Mouse (Mus musculus): ENCODE measurements around the gene Mill2. TPM values are rescaled to one million over a fixed set of nuclear protein-coding genes. Genes with fewer than 3 reads are reported as not detected.

Mill2 gene
- total and polyA plus RNA-seq, 3 experiments: not detected

GRCm38 (mm10) chr7:18799129-18799528, 40.6 kb upstream of the Mill2 start:
- peak; percentile 63 to 74 for TF ChIP-seq CTCF (conservative IDR thresholded peaks at IDR 0.05 in 1 of 2, IDR thresholded peaks at IDR 0.05 in 1 of 2; ENCODE audit: low read depth in 2 of 2, low read length in 2 of 2)
- TF ChIP-seq RAD21 (IDR thresholded peaks at IDR 0.05; ENCODE audit: low read depth, low read length): peak; percentile 32
- TF ChIP-seq SMC3 (IDR thresholded peaks at IDR 0.05; ENCODE audit: low read depth, low read length): peak; percentile 41
- no peak for TF ChIP-seq CHD2 (IDR thresholded peaks at IDR 0.05; ENCODE audit: low read length)
- DNase-seq (ENCODE audit: extremely low read depth): peak; percentile 35
- Histone ChIP-seq H3K27me3 (replicated peaks) (peaks cover 61% of the 10 kb centered on the region), H3K79me2 (replicated peaks; ENCODE audit: control insufficient read depth, extremely low read depth, insufficient read depth, poor library complexity, severe bottlenecking) (no peaks in the 10 kb centered on the region), H3K9me3 (replicated peaks; ENCODE audit: low read length) (no peaks in the 10 kb centered on the region), H3K4me3 (replicated peaks in 1 of 3; ENCODE audit: low read depth in 2 of 3, low read length in 2 of 3, poor library complexity in 1 of 3) (no peak overlapping the region), H3K9ac (ENCODE audit: insufficient read depth, low read depth) (no peak overlapping the region), H3K36me3 (replicated peaks in 1 of 2; ENCODE audit: control insufficient read depth in 1 of 2, insufficient read depth in 1 of 2, low read length in 1 of 2) (no peaks in the 10 kb centered on the region), H3K27ac (ENCODE audit: insufficient read depth, low read depth) (no peak overlapping the region), H3K4me1 (ENCODE audit: control insufficient read depth in 1 of 2, insufficient read depth in 2 of 2) (no peaks in the 10 kb centered on the region), H3K4me2 (ENCODE audit: insufficient read depth, low read depth, poor library complexity, severe bottlenecking) (no peak overlapping the region)
- in situ Hi-C loops (cut with MboI; ENCODE audit: low pct_ligation_motif_present, low pct_unique_long_range_greater_than_20kb, low sequenced_read_pairs): no loop called here
- dilution Hi-C loops (cut with MboI; ENCODE audit: extremely low pct_ligation_motif_present, extremely low pct_unique_long_range_greater_than_20kb, low sequenced_read_pairs): no loop called here

- Histone ChIP-seq H3K9ac (ENCODE audit: insufficient read depth, low read depth) (no peak overlapping the region), H3K4me3 (replicated peaks in 1 of 3; ENCODE audit: low read depth in 2 of 3, low read length in 2 of 3, poor library complexity in 1 of 3) (no peak overlapping the region), H3K4me2 (ENCODE audit: insufficient read depth, low read depth, poor library complexity, severe bottlenecking) (no peak overlapping the region), H3K9me3 (replicated peaks; ENCODE audit: low read length) (no peaks in the 10 kb centered on the region), H3K79me2 (replicated peaks; ENCODE audit: control insufficient read depth, extremely low read depth, insufficient read depth, poor library complexity, severe bottlenecking) (no peaks in the 10 kb centered on the region), H3K4me1 (ENCODE audit: control insufficient read depth in 1 of 2, insufficient read depth in 2 of 2) (no peaks in the 10 kb centered on the region), H3K36me3 (replicated peaks in 1 of 2; ENCODE audit: control insufficient read depth in 1 of 2, insufficient read depth in 1 of 2, low read length in 1 of 2) (no peaks in the 10 kb centered on the region), H3K27ac (ENCODE audit: insufficient read depth, low read depth) (no peak overlapping the region), H3K27me3 (replicated peaks) (peaks cover 58% of the 10 kb centered on the region)
- in situ Hi-C loops (cut with MboI; ENCODE audit: low pct_ligation_motif_present, low pct_unique_long_range_greater_than_20kb, low sequenced_read_pairs) (no loop called here), dilution Hi-C loops (cut with MboI; ENCODE audit: extremely low pct_ligation_motif_present, extremely low pct_unique_long_range_greater_than_20kb, low sequenced_read_pairs) (no loop called here)
- no peak for DNase-seq (ENCODE audit: extremely low read depth)
- TF ChIP-seq KAT2A (IDR thresholded peaks at IDR 0.05; ENCODE audit: insufficient replicate concordance, low read length): no peak
- TF ChIP-seq POLR2AphosphoS2 (IDR thresholded peaks at IDR 0.05; ENCODE audit: low read depth, low read length): no peak
- no peak for TF ChIP-seq HCFC1 (IDR thresholded peaks at IDR 0.05; ENCODE audit: low read depth, low read length)
- TF ChIP-seq MYC (IDR thresholded peaks at IDR 0.05; ENCODE audit: low read depth, low read length): no peak
- no peak for TF ChIP-seq SMC3 (IDR thresholded peaks at IDR 0.05; ENCODE audit: low read depth, low read length)
- no peak for TF ChIP-seq EP300 (IDR thresholded peaks at IDR 0.05; ENCODE audit: low read length)
- TF ChIP-seq CTCF (conservative IDR thresholded peaks at IDR 0.05 in 1 of 2, IDR thresholded peaks at IDR 0.05 in 1 of 2; ENCODE audit: low read depth in 2 of 2, low read length in 2 of 2): no peak
- TF ChIP-seq SIN3A (IDR thresholded peaks at IDR 0.05; ENCODE audit: low read length): no peak
- TF ChIP-seq PAX5 (IDR thresholded peaks at IDR 0.05; ENCODE audit: low read length): no peak
These were observed 36.2 kb upstream of the Mill2 start for GRCm38 (mm10) chr7:18803526-18803925.

- in situ Hi-C loops (cut with MboI; ENCODE audit: low pct_ligation_motif_present, low pct_unique_long_range_greater_than_20kb, low sequenced_read_pairs): no loop called here
These were observed 21.5 kb upstream of the Mill2 start for GRCm38 (mm10) chr7:18818301-18818700.

More at GRCm38 (mm10) chr7:18818301-18818700, 21.5 kb upstream of the Mill2 start:
- Histone ChIP-seq H3K9ac (ENCODE audit: insufficient read depth, low read depth) (no peak overlapping the region), H3K27ac (ENCODE audit: insufficient read depth, low read depth) (no peak overlapping the region), H3K36me3 (replicated peaks in 1 of 2; ENCODE audit: control insufficient read depth in 1 of 2, insufficient read depth in 1 of 2, low read length in 1 of 2) (no peaks in the 10 kb centered on the region), H3K4me2 (ENCODE audit: insufficient read depth, low read depth, poor library complexity, severe bottlenecking) (no peak overlapping the region), H3K79me2 (replicated peaks; ENCODE audit: control insufficient read depth, extremely low read depth, insufficient read depth, poor library complexity, severe bottlenecking) (no peaks in the 10 kb centered on the region), H3K4me1 (ENCODE audit: control insufficient read depth in 1 of 2, insufficient read depth in 2 of 2) (no peaks in the 10 kb centered on the region; a peak in 1 of 4 replicates), H3K27me3 (replicated peaks) (peaks cover 52% of the 10 kb centered on the region), H3K9me3 (replicated peaks; ENCODE audit: low read length) (no peaks in the 10 kb centered on the region), H3K4me3 (replicated peaks in 1 of 3; ENCODE audit: low read depth in 2 of 3, low read length in 2 of 3, poor library complexity in 1 of 3) (no peak overlapping the region)
- dilution Hi-C loops (cut with MboI; ENCODE audit: extremely low pct_ligation_motif_present, extremely low pct_unique_long_range_greater_than_20kb, low sequenced_read_pairs): no loop called here
- DNase-seq (ENCODE audit: extremely low read depth): no peak
- TF ChIP-seq NRF1 (IDR thresholded peaks at IDR 0.05; ENCODE audit: low read depth, low read length): no peak
- no peak for TF ChIP-seq CHD1 (IDR thresholded peaks at IDR 0.05; ENCODE audit: low read depth, low read length)
- TF ChIP-seq MAX (IDR thresholded peaks at IDR 0.05; ENCODE audit: low read length): no peak
- TF ChIP-seq ZC3H11A (IDR thresholded peaks at IDR 0.05; ENCODE audit: low read depth, low read length): no peak
- no peak for TF ChIP-seq BHLHE40 (IDR thresholded peaks at IDR 0.05; ENCODE audit: low read depth, low read length)
- no peak for TF ChIP-seq ELF1 (IDR thresholded peaks at IDR 0.05; ENCODE audit: low read depth, low read length)
- TF ChIP-seq RCOR1 (conservative IDR thresholded peaks at IDR 0.05; ENCODE audit: low read depth, low read length): no peak
- TF ChIP-seq TCF12 (IDR thresholded peaks at IDR 0.05; ENCODE audit: low read depth, low read length): no peak
- TF ChIP-seq RAD21 (IDR thresholded peaks at IDR 0.05; ENCODE audit: low read depth, low read length): no peak
- no peak for TF ChIP-seq SMC3 (IDR thresholded peaks at IDR 0.05; ENCODE audit: low read depth, low read length)
- TF ChIP-seq JUND (conservative IDR thresholded peaks at IDR 0.05; ENCODE audit: low read depth, low read length): no peak
- TF ChIP-seq MEF2A (IDR thresholded peaks at IDR 0.05; ENCODE audit: borderline replicate concordance, low read depth, low read length): no peak
- no peak for TF ChIP-seq NELFE (IDR thresholded peaks at IDR 0.05; ENCODE audit: low read depth, low read length)
- no peak for TF ChIP-seq MAFK (IDR thresholded peaks at IDR 0.05; ENCODE audit: insufficient replicate concordance, low read length)

All from CH12.LX (cell line).